Mouse (Mus musculus) kidney, adult 8-10 months (tissue): ENCODE measurements around the gene Kif16b.

Experiments used
- DNase-seq, 2 experiments: peaks; one replicate each; pipeline ENCODE4 v3.0.0; 2022

Kif16b gene

DNA sequence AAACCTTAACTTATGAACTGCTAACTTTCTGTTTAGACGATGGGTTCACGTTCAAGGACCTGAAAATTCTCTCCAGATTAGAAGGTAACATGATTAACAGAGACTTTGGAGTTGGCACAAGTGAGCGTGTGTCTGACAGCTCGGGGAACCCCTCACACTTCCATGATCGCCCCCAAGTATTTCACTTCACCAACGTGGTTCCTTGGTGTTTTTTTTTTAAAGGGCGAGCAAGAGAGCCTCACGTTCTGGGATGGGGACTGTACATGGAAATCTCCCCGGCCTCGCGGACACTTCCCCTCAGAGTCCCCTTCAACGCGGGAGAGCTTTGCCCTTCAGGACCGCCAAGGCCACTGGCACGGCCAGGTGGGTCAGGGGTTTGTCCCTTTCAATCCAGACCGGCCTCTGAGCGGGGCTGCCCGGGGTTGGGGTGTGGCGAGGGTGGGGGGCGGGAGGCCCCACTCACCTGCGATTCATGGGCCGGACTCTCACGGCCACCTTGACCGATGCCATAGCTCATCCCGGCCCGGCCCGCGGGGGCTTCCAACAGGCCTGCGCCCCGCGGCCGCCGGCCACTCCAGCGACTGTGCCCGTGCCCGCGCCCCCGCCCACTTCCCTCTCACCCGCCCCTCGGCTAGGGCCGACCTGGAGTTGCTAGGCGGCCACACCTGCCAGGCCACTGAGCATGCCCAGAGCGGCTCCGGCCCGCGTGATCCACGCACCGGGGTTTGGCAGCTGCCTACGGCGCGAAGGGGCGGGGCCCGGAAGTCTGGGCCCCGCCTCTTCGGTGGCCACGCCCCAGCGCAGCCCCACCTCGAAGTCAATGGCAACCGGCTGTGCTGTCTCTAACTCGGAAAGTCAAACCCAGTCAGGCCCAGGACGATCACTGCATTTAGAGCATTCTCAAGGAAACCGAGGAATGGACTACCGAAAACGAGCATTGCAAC is at the start of gene Kif16b:
Gene Kif16b, minus strand, starts transcription at position 670 of the 944 bp plus-strand sequence.
- peak; percentile 95 to 96 for DNase-seq

DNA sequence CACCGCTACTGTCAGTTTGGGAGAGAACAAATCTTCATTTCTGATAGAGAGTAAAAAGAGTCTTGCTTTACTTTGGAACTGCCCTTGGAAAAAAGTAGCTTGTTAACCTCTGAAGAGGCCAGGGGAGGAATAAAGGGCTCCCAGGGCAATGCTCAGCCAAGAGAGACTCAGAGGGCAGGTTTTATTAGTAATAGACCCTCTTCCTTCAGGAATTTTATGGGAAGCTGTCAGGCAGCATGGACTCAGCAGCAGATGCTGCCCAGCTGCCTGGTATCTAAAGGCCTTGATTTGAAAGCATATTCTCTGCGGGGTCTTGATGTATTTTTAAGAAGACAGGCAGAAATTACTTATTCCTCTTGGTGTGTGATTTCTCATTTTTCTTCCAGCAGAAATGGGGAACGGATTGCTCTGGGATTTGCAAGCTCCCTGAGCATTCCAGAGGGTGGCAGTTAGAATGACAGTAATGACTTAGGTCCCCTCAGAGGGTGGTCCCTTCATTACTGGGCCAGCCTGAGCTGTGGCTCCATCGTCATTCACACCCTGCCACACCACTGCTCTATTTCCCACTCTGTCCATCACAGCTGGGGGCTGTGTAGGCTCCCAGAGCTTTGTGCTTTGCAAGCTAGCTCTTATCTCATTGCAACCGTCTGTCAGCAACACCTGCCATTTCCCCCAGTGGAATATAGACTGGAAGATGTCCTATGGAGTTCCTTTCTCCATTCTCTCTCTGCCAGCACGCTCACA is 39.7 kb upstream of the Kif16b start:
- no peak for DNase-seq

GRCm38 (mm10) chr2:142930445-142930844 is 29.1 kb upstream of the Kif16b start:
- DNase-seq, result no peak

DNA sequence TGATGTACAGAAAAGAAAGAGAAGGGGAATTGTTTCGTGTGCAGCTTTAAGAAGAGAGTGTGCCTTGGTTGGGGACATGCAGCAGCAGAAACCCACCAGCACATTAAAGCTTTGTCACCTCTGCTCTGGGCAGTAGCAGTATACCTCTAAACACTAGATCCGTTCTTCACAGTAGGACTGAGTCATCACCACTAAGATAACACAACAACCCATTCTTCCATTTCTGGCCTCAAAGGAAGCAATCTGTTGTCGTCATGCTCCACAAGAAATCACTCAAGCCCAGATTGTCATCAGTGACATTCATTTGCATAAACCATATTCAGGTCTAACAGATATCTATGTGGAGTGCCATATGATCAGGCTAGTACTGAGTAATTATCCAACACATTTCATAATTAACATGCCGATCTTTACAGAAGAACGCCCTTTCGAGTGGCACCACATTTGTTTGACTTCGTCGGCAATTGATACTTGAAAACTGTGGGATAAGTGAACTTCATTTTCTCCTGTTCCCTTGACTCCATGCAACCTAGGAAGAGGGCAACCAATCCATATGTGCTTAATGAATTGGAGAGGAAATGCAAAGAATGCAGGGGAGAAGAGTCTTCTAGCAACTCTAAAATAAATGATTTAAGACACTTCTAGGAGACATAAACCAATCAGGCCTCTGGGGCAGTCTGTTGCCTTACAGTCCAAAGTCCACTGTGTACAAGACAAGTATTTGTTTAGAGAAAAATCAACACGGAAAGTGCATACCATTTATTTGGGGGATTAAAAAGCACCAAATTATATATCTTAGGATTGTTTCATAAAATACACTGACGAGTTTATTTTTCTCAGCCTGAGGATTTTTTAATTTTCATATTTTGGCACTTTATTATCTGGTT is 28.1 kb upstream of the Kif16b start:
- peak in 1 of 2 experiments; percentile 11 for DNase-seq

GRCm38 (mm10) chr2:142910808-142911388 is 9.6 kb upstream of the Kif16b start:
- no peak for DNase-seq

DNA sequence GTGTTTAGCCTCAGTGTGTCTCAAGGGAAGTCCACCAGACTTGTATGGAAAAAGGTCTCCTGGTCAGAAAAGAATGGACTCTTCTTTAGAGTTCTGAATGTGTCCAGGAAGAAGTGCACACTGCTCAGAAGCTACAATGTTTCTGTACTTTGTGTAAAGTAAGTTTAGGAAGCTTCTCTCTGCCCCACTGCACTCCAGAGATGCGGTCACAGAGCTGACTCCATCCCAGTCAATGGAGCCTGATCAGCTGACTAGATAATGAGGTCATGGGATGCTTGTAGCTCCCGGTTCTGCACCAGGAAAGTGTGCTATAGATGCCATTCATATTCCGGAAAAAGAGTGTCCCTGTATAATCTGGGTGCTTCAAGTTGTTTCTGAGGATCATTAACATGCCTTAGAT is 7.9 kb upstream of the Kif16b start:
- DNase-seq, result no peak

- DNase-seq, result peak; percentile 33 to 56
These were observed 5.7 kb upstream of the Kif16b start for GRCm38 (mm10) chr2:142907056-142907455.

DNA sequence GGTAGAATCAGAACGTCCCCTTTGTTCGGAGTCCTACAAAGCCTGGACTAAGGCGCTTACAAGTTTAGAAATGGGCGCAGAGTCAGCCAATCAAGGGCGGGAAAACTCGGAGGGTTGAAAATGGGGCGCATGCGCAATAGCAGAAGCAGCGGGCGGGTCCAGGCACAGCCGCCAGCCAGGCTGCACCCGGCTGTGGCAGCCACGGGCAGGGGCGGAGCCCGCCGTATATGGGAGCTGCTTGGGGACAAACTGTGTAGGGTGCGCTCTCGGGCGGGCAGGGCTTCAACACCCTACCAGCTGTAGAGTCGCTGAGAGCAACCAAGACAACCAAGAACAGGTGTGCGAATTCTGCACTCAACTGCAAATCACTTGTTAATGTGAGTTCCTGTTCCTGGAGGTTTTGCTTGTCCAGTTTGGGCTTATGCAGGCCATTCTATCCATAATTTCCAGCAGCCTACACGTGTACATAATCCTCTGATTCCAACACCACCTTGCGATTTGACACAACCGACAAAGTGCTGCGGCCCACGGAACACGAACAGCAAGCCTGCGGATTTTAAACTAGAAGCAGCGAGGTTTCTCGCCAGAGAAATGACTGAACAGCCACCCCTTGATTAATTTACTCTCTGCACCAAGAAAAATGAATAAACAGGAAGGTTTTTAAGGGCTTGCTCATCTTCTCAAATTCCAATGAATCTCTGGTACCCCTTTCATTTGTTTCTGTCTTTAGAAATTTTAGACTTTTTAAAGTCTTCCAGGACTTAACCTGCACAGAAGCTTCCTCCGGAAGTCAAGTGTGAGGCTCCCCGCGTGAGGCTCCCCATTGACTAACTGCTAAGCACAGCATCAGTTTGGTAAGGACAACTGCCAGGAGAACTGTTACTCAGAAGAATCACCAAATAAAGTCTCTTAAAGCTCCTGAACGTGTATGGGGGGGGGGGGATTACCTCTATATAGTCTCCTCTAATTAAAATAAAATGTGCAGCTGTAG is 1.9 kb upstream of the Kif16b start:
- DNase-seq, result peak; percentile 96

DNA sequence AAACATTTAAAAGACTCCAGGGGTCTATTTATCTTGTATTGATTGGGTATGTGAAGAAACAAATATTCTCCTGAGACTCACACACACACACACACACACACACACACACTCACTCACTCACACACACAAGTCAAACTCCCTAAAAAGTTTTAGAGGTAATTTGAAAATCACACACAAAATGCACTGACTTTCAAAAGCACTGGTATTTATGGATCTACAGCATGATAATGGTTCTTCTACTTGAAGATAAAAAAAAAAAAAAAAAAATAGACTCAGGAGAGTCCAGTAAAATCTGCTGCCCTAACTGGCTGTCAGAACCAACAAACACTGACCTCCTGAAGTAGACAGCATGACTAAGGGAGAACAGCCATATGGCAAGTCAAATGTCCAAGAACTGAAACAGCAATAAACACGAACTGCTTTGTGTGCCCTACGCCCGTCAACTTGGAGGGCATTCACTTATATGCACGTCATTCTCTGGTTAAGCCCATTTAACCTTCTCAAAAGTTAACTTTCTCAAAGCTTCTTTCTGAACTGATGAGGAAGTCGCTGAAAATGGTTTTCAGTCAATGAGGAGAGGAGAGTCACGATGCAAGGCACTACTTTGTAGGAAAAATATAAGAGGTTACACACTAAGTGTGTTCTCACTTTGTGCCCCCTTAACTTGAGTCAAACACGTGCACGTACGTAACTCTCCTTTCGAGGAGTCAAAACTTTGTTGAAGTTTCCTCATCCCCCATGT is 1.0 kb downstream of the Kif16b start:
- no peak for DNase-seq

GRCm38 (mm10) chr2:142893780-142894179 is 7.6 kb downstream of the Kif16b start:
- peak; percentile 57 to 79 for DNase-seq

DNA sequence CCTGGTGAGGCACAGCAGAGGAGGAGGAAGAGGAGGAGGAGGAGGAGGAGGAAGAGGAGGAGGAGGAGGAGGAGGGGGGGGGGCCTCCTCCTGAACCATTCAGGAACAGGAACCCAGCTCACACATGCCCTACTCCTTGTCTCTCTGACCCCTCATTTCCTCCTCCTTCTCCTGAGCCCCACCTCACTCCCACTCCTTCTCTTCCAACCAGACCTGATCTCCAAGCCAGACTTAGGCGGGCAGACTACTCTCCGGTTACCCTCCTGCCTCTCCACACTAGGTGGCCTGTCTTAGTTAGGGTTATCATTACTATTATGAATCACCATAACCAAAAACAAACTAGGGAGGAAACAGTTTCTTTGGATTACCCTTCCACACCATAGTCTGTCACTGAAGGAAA is 10.0 kb downstream of the Kif16b start:
- no peak for DNase-seq

GRCm38 (mm10) chr2:142884456-142884855 is 16.9 kb downstream of the Kif16b start:
- no peak for DNase-seq

GRCm38 (mm10) chr2:142883625-142883994 is 17.7 kb downstream of the Kif16b start:
- no peak for DNase-seq

DNA sequence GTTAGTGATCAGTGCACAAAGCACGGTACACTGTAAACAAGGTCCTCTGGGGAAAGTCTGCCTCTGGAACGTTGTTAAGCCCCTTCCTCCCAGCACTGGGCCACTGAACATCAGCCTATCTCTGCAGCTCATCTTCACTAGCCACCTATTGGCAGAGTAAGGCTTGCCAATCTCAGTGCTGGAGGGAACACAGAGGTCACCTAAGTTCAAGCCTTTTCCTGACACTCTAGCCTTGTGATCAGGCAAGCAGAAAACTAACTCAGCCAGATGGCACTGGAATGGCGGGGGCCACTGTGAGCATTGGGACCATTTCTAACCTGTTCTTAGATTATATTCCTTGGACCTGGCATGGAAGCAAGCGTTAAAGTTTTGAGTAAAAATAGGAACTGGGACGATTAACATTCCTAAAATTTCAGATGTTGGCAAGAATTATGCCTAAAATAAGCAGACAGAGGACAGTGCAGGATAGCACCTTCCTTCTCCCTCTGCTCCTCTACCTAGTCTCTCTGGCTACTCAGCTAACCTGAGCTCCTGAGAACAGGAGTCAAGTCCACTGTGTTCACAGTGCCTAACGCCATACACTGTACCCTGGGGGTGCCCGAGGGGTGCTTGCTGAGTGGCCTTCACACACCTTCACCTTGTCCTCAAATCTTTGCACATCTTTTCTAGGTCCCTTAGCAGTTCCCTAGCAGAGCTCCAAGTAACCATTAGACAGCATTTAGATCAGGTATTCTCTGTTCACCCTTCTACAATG is 18.3 kb downstream of the Kif16b start:
- DNase-seq, result peak; percentile 75

- DNase-seq, result no peak
These were observed 18.9 kb downstream of the Kif16b start for GRCm38 (mm10) chr2:142882466-142882865.

- no peak for DNase-seq
These were observed 20.2 kb downstream of the Kif16b start for GRCm38 (mm10) chr2:142881177-142881576.

DNA sequence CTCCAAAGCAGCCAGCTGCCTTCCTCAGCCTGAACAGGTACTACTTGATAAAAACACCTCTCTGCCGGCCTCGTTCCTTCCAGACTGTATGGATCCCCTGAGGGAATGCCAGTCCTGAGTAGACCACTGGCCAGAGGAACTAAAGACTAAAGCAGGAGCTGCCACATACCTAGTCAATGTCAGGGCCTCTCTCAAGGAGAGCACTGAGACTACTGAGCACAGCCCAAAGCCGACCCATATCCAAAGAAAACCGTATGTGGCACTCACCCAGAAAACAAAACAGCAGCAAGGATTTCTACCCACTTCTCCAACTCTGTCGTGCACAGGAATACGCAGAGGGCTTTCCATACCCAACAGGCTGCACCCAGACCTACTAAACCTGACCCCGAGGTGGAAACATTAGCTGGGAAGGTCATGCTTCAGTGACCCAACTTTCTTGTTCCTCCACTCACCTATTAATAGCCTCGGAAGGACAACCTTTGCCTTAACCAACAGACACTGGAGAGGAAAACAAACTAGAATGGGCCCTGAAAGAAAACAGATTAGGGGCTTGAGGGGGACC is 22.0 kb downstream of the Kif16b start:
- DNase-seq, result peak; percentile 76 to 84

GRCm38 (mm10) chr2:142876636-142877035 is 24.7 kb downstream of the Kif16b start:
- DNase-seq, result no peak

DNA sequence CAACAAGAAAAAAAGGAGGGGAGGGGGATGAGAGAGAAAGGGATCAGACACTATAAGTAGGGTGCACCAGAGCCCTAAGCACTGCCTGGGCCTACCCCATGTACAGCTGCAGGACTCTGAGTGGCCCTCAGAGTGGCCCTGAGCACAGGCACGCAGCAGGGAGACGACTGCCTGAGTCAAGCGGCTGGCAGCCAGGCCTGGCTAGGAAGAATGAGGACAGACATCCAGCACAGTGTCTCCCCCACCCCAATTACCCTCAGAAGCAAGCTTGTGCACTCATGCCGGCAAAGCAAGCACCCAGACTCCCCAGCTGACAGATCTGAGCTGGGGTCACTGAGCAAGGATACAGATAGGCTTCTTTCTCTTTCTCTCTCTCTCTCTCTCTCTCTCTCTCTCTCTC is 25.4 kb downstream of the Kif16b start:
- no peak for DNase-seq
